Mouse (Mus musculus) heart, adult 2 months (tissue): ENCODE measurements around the gene Ccr2. TPM values are rescaled to one million over a fixed set of nuclear protein-coding genes. Genes with fewer than 3 reads are reported as not detected.

Experiments
- DNase-seq, 2 experiments: peaks; one replicate each; pipeline ENCODE4 v3.0.0; 2021
- H3K27ac ChIP-seq: fragments of 200-600 bp; 2 replicates; pipeline ENCODE4 v1.8.1; 2022
- H3K27me3 ChIP-seq: fragments of 200-500 bp; 2 replicates; pipeline ENCODE4 v1.6.1; 2012; ENCODE audit warnings: mild to moderate bottlenecking, low read length, inconsistent platforms, mixed read lengths; ENCODE audit not compliant: control insufficient read depth, insufficient read depth
- H3K36me3 ChIP-seq: fragments of 200-500 bp; 2 replicates; pipeline ENCODE4 v1.6.1; 2012; ENCODE audit warnings: low read length, inconsistent platforms; ENCODE audit not compliant: control insufficient read depth, insufficient read depth
- H3K4me1 ChIP-seq: fragments of 200-500 bp; 2 replicates; pipeline ENCODE4 v1.6.1; 2011; ENCODE audit warnings: low read length; ENCODE audit not compliant: control insufficient read depth, insufficient read depth
- H3K4me3 ChIP-seq: fragments of 200-600 bp; 2 replicates; pipeline ENCODE4 v1.8.1; 2022
- H3K79me2 ChIP-seq: fragments of 200-500 bp; replicated peaks from 2 replicates; pipeline ENCODE4 v1.6.1; 2012; ENCODE audit warnings: mild to moderate bottlenecking, inconsistent platforms, low read length, moderate library complexity, mixed read lengths; ENCODE audit not compliant: control insufficient read depth, insufficient read depth
- H3K9ac ChIP-seq: fragments of 200-500 bp; 2 replicates; pipeline ENCODE4 v1.6.1; 2012; ENCODE audit warnings: low read depth, mild to moderate bottlenecking, control low read depth, inconsistent platforms, low read length, mixed read lengths
- CTCF ChIP-seq: fragments of 200-600 bp; IDR thresholded peaks from 2 replicates; pipeline ENCODE4 v1.8.1; 2022; ENCODE audit warnings: antibody characterized with exemption, mild to moderate bottlenecking, moderate library complexity
- EP300 ChIP-seq: fragments of 200-500 bp; IDR thresholded peaks from 2 replicates; pipeline ENCODE4 v1.6.1; 2011; ENCODE audit warnings: low read depth, low read length, control low read depth; ENCODE audit not compliant: insufficient read depth
- POLR2A ChIP-seq: fragments of 200-500 bp; IDR thresholded peaks from 2 replicates; pipeline ENCODE4 v1.6.1; 2011; ENCODE audit warnings: mild to moderate bottlenecking, low read depth, low read length, control low read depth; ENCODE audit not compliant: insufficient read depth
- WGBS: fragments of 180-500 bp; shearing (Covaris S2); methylation state at CpG from one replicate; pipeline ENCODE4 v1.1.7; 2018; 5-methylcytosine and 5-hydroxymethylcytosine counted together
- intact Hi-C: fragments of 180-260 bp; cut with DNase I; formaldehyde crosslinking; loops from one replicate; pipeline ENCODE4 v1.15.1; 2025
- polyA plus RNA-seq: library from polyadenylated mRNA; depleted of rRNA; stranded (reverse); fragments of >200 nt; gene quantifications from 2 replicates; pipeline ENCODE4 v1.2.3, GENCODE M21; 2012; rRNA removed
- total RNA-seq, 2 experiments: library from RNA; stranded (reverse); gene quantifications; 2 replicates each; pipeline ENCODE4 v1.2.3; 2021

Gene Ccr2
- total and polyA plus RNA-seq, 3 experiments = 0.27 to 1.7 (median 0.97) TPM

GRCm38 (mm10) chr9:124138055-124138775, 36.5 kb downstream of the Ccr2 start:
- no peak for DNase-seq
- H3K9ac ChIP-seq = no peak overlapping the region
- H3K27ac ChIP-seq = no peak overlapping the region
- 14% methylated on average over 4 of the region's 4 CpGs for WGBS
- H3K4me1 ChIP-seq = no peaks in the 10 kb centered on the region
- no peak for TF ChIP-seq POLR2A
- TF ChIP-seq CTCF = no peak
- no peak for TF ChIP-seq EP300
- no peak overlapping the region for H3K4me3 ChIP-seq
- no peaks in the 10 kb centered on the region for H3K27me3 ChIP-seq
- no peaks in the 10 kb centered on the region for H3K79me2 ChIP-seq
- intact Hi-C loops = no loop called here
- no peaks in the 10 kb centered on the region for H3K36me3 ChIP-seq

DNA sequence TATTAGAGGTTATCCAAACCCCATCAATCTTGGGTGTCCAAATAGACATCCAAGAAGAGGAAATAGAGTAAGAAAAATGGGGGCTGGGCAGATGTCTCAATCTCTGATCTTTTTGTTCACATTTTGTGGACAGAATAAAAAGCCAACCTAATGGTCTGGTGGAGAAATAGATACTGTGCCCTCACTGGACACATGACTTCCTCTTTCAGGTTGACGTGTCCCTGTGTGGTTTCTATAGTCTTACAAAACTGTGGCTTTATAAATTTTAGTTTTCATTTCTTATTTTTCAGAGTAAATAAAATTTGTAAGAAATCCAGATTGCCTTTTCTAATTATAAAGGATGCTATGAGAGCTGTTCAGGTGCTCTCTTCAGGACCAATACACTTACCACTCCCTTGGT, 41.9 kb downstream of the Ccr2 start:
- no peaks in the 10 kb centered on the region for H3K27me3 ChIP-seq
- no peak overlapping the region for H3K27ac ChIP-seq
- no peak overlapping the region for H3K9ac ChIP-seq
- WGBS = 71% methylated on average over 1 of the region's 1 CpGs
- intact Hi-C loops = no loop called here
- H3K36me3 ChIP-seq = no peaks in the 10 kb centered on the region
- H3K4me1 ChIP-seq = no peaks in the 10 kb centered on the region
- no peaks in the 10 kb centered on the region for H3K79me2 ChIP-seq
- no peak overlapping the region for H3K4me3 ChIP-seq
- no peak for DNase-seq
- no peak for TF ChIP-seq POLR2A
- no peak for TF ChIP-seq CTCF
- no peak for TF ChIP-seq EP300

DNA sequence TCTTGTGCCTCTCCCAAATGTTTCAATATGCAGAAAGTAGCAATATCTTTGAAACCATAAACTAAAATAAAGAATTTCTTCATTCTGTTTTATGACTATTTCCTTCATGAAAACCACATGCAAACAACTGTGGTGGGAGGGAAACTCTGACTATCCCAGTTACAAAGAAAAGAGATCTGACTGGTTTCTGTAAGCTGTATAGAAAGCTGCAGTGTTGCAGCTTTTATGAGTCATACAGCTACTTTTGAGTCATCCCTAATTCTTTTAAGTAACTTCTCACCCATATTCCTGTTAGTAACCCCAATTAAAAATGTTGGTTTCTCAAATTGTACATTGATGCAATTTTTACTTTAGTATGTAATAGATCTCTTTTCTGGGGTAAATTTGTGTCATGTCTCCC, 44.6 kb downstream of the Ccr2 start:
- H3K4me1 ChIP-seq = no peaks in the 10 kb centered on the region
- TF ChIP-seq EP300 (no peak), POLR2A (no peak), CTCF (no peak)
- H3K79me2 ChIP-seq = no peaks in the 10 kb centered on the region
- no peak for DNase-seq
- H3K27me3 ChIP-seq = no peaks in the 10 kb centered on the region
- no peaks in the 10 kb centered on the region for H3K36me3 ChIP-seq
- H3K27ac ChIP-seq = no peak overlapping the region
- H3K9ac ChIP-seq = no peak overlapping the region
- H3K4me3 ChIP-seq = no peak overlapping the region
- intact Hi-C loops = no loop called here

Other genes starting within 250 kb of the Ccr2 start
- gene Xcr1, start 239.9 kb upstream of the Ccr2 start, total RNA-seq = not detected
- 0.14 and 0.32 TPM in 2 replicates for gene Xcr1, start 239.9 kb upstream of the Ccr2 start, polyA plus RNA-seq
- gene Ccr1, start 133.3 kb upstream of the Ccr2 start, total RNA-seq = under 1 TPM; 0.48 to 0.89 TPM
- gene Ccr1, start 133.3 kb upstream of the Ccr2 start, polyA plus RNA-seq = 0.96 and 1.8 TPM in 2 replicates
- not detected for gene Ccr1l1, start 123.5 kb upstream of the Ccr2 start, total RNA-seq
- not detected in 2 replicates for gene Ccr1l1, start 123.5 kb upstream of the Ccr2 start, polyA plus RNA-seq
- not detected for gene Ccr3, start 80.0 kb upstream of the Ccr2 start, total RNA-seq
- 0.20 TPM in 1 of 2 replicates, not detected in the other for gene Ccr3, start 80.0 kb upstream of the Ccr2 start, polyA plus RNA-seq
- 1 to 10 TPM in 1 of 2 experiments, under 1 TPM in 1; 0.82 to 1.2 TPM for gene Ccr5, start 19.6 kb downstream of the Ccr2 start, total RNA-seq
- 2.2 and 3.1 TPM in 2 replicates for gene Ccr5, start 19.6 kb downstream of the Ccr2 start, polyA plus RNA-seq
- gene 2010315B03Rik, start 210.7 kb downstream of the Ccr2 start, total RNA-seq = 10 to 100 TPM in 1 of 2 experiments, 1 to 10 TPM in 1; 9.6 to 12.5 TPM
- gene 2010315B03Rik, start 210.7 kb downstream of the Ccr2 start, polyA plus RNA-seq = 3.2 and 6.8 TPM in 2 replicates